Mouse (Mus musculus) midbrain, embryonic 14.5 days (tissue): ENCODE data around the gene Zscan12. TPM values are rescaled to one million over a fixed set of nuclear protein-coding genes. Genes with fewer than 3 reads are reported as not detected.
"Not testable (repeated sequence)": the region's sequence is repeated elsewhere in the genome, so short reads cannot be mapped to it uniquely, and the experiment has no call there.

Source experiments
- ATAC-seq: fragments of 200-750 bp; cut with Nextera tagmentation; 2 replicates; pipeline ENCODE4 v1.8.0; 2017; ENCODE audit warnings: moderate number of reproducible peaks, moderate library complexity; ENCODE audit not compliant: low FRiP score, low TSS enrichment
- DNase-seq: peaks from one replicate; pipeline ENCODE4 v3.0.0-alpha.2; 2015
- H3K27ac ChIP-seq: fragments of 300-500 bp; sonication (generic); replicated peaks from 2 replicates; pipeline ENCODE4 v1.5.1; 2014; ENCODE audit warnings: mild to moderate bottlenecking, low read depth, low read length, moderate library complexity
- H3K27me3 ChIP-seq: fragments of 300-500 bp; sonication (generic); 2 replicates; pipeline ENCODE4 v1.6.1; 2014; ENCODE audit warnings: low read length, control low read depth, mixed read lengths; ENCODE audit not compliant: control insufficient read depth, insufficient read depth
- H3K36me3 ChIP-seq: fragments of 300-500 bp; sonication (generic); 2 replicates; pipeline ENCODE4 v1.6.1; 2014; ENCODE audit warnings: low read length, control low read depth; ENCODE audit not compliant: control insufficient read depth, insufficient read depth
- H3K4me1 ChIP-seq: fragments of 300-500 bp; sonication (generic); 2 replicates; pipeline ENCODE4 v1.6.1; 2014; ENCODE audit warnings: mild to moderate bottlenecking, antibody characterized with exemption, low read length, control low read depth; ENCODE audit not compliant: control insufficient read depth, insufficient read depth
- H3K4me2 ChIP-seq: fragments of 300-500 bp; sonication (generic); 2 replicates; pipeline ENCODE4 v1.6.1; 2014; ENCODE audit warnings: mild to moderate bottlenecking, low read length, moderate library complexity
- H3K4me3 ChIP-seq: fragments of 300-500 bp; sonication (generic); replicated peaks from 2 replicates; pipeline ENCODE4 v1.5.1; 2014; ENCODE audit warnings: low read depth, low read length
- H3K9ac ChIP-seq: fragments of 300-500 bp; sonication (generic); replicated peaks from 2 replicates; pipeline ENCODE4 v1.6.1; 2014; ENCODE audit warnings: mild to moderate bottlenecking, low read length, moderate library complexity
- H3K9me3 ChIP-seq: fragments of 300-500 bp; sonication (generic); 2 replicates; pipeline ENCODE4 v1.6.1; 2016; ENCODE audit warnings: low read length, control low read depth, mixed read lengths; ENCODE audit not compliant: control insufficient read depth
- WGBS: fragments of 180-500 bp; shearing (Covaris S2); extraction: QIAGEN DNeasy Blood & Tissue Kit; methylation state at CpG from one replicate; pipeline ENCODE4 v1.1.7; 2014; 5-methylcytosine and 5-hydroxymethylcytosine counted together
- polyA plus RNA-seq: library from polyadenylated mRNA; unstranded; fragments of >200 nt; fragmentation: Nextera tagmentation; extraction: Ambion mirVana; gene quantifications from 2 replicates; pipeline ENCODE4 v1.2.1, GENCODE M21; 2014

Zscan12 gene
- polyA plus RNA-seq, 1 experiment from 2014 or later: 15.9 TPM

GRCm38 (mm10) chr13:21395623-21396022 is 33.0 kb downstream of the Zscan12 start:
- Histone ChIP-seq H3K9ac (no peak overlapping the region), H3K9me3 (no peaks in the 10 kb centered on the region), H3K36me3 (peaks cover 66% of the 10 kb centered on the region), H3K4me1 (peaks cover under 1% of the 10 kb centered on the region), H3K4me2 (no peak overlapping the region), H3K27me3 (no peaks in the 10 kb centered on the region), H3K27ac (no peak overlapping the region), H3K4me3 (no peak overlapping the region)
- DNase-seq (no peak), ATAC-seq (no peak)
- WGBS: 93% methylated on average over 6 of the region's 6 CpGs

GRCm38 (mm10) chr13:21396048-21396447 is 33.4 kb downstream of the Zscan12 start:
- not testable (repeated sequence) for H3K9me3 ChIP-seq, DNase-seq, H3K4me1 ChIP-seq, H3K9ac ChIP-seq, H3K27ac ChIP-seq, ATAC-seq, H3K4me3 ChIP-seq, H3K27me3 ChIP-seq, H3K4me2 ChIP-seq
- H3K36me3 ChIP-seq: peaks cover 62% of the 10 kb centered on the region
- 94% methylated on average over 14 of the region's 18 CpGs for WGBS

- 97% methylated on average over 2 of the region's 2 CpGs for WGBS
- no peak overlapping the region for H3K9ac ChIP-seq
- no peaks in the 10 kb centered on the region for H3K27me3 ChIP-seq
- no peak overlapping the region for H3K4me3 ChIP-seq
- no peak overlapping the region for H3K27ac ChIP-seq
- H3K9me3 ChIP-seq: no peaks in the 10 kb centered on the region
- H3K36me3 ChIP-seq: peaks cover 49% of the 10 kb centered on the region
- DNase-seq (no peak), ATAC-seq (no peak)
- peaks cover 14% of the 10 kb centered on the region for H3K4me1 ChIP-seq
- no peak overlapping the region for H3K4me2 ChIP-seq
Observed at GRCm38 (mm10) chr13:21397486-21397885, 34.9 kb downstream of the Zscan12 start.

- 85% methylated on average over 3 of the region's 3 CpGs for WGBS
- Histone ChIP-seq H3K9ac (no peak overlapping the region; the same call in 1 of the 2 replicates), H3K9me3 (no peaks in the 10 kb centered on the region), H3K4me2 (peak overlapping the region; percentile 77), H3K27me3 (no peaks in the 10 kb centered on the region), H3K27ac (no peak overlapping the region), H3K4me1 (peaks cover 16% of the 10 kb centered on the region), H3K36me3 (peaks cover 18% of the 10 kb centered on the region), H3K4me3 (peak overlapping the region; percentile 80)
- ATAC-seq (no peak), DNase-seq (no peak)
Observed at GRCm38 (mm10) chr13:21401166-21401565, 38.5 kb downstream of the Zscan12 start.

GRCm38 (mm10) chr13:21401636-21402286 is 39.1 kb downstream of the Zscan12 start:
- ATAC-seq (peak; percentile 46), DNase-seq (peak; percentile 28)
- 14% methylated on average over 12 of the region's 12 CpGs for WGBS

GRCm38 (mm10) chr13:21402287-21402846 is 39.7 kb downstream of the Zscan12 start, which contains the start of gene Zkscan3:
Gene Zkscan3, minus strand, starts transcription at chr13:21402755.
- Histone ChIP-seq H3K27me3 (no peaks in the 10 kb centered on the region), H3K4me1 (peaks cover 16% of the 10 kb centered on the region), H3K4me3 (peak within 1 kb of the TSS; percentile 80), H3K27ac (peak within 1 kb of the TSS; percentile 69), H3K36me3 (peaks cover 12% of the 10 kb centered on the region), H3K4me2 (peak within 1 kb of the TSS; percentile 77), H3K9me3 (no peaks in the 10 kb centered on the region), H3K9ac (peak within 1 kb of the TSS; percentile 75)
- ATAC-seq (peak; percentile 95), DNase-seq (peak; percentile 94)
- WGBS: under 1% methylated on average over 35 of the region's 35 CpGs

More at GRCm38 (mm10) chr13:21401636-21402286, 39.1 kb downstream of the Zscan12 start:
- Histone ChIP-seq H3K36me3 (peaks cover 12% of the 10 kb centered on the region), H3K27ac (no peak overlapping the region), H3K9me3 (no peaks in the 10 kb centered on the region), H3K27me3 (no peaks in the 10 kb centered on the region), H3K4me1 (peaks cover 16% of the 10 kb centered on the region), H3K4me2 (peak overlapping the region; percentile 77), H3K9ac (peak overlapping the region; percentile 75), H3K4me3 (peak overlapping the region; percentile 80)

GRCm38 (mm10) chr13:21402848-21403247 is 40.2 kb downstream of the Zscan12 start:
- peak; percentile 62; the same call in 1 of the 2 replicates for ATAC-seq
- peak overlapping the region; percentile 80 for H3K4me3 ChIP-seq
- peak overlapping the region; percentile 77 for H3K4me2 ChIP-seq
- H3K9me3 ChIP-seq: no peaks in the 10 kb centered on the region
- WGBS: 0% methylated on average over 2 of the region's 2 CpGs
- peaks cover 16% of the 10 kb centered on the region for H3K4me1 ChIP-seq
- H3K27me3 ChIP-seq: no peaks in the 10 kb centered on the region
- no peak overlapping the region; the same call in 1 of the 2 replicates for H3K27ac ChIP-seq
- DNase-seq: no peak
- peaks cover 12% of the 10 kb centered on the region for H3K36me3 ChIP-seq
- H3K9ac ChIP-seq: peak overlapping the region; percentile 75; the same call in 1 of the 2 replicates

GRCm38 (mm10) chr13:21407341-21407740 is 44.7 kb downstream of the Zscan12 start:
- WGBS: 85% methylated on average over 11 of the region's 11 CpGs
- no peak for DNase-seq
- ATAC-seq: no peak
- Histone ChIP-seq H3K4me2 (peak overlapping the region; percentile 57), H3K9me3 (no peaks in the 10 kb centered on the region), H3K4me1 (peaks cover 4% of the 10 kb centered on the region), H3K36me3 (no peaks in the 10 kb centered on the region), H3K27me3 (no peaks in the 10 kb centered on the region), H3K9ac (no peak overlapping the region), H3K4me3 (0 out of 2 replicates have a peak overlapping the region, but pooled peaks have one; percentile 41), H3K27ac (no peak overlapping the region)
